Mouse (Mus musculus) MEL (cell line): ENCODE results near the gene Eipr1. TPM values are rescaled to one million over a fixed set of nuclear protein-coding genes. Genes with fewer than 3 reads are reported as not detected.

Experiments
- DNase-seq: peaks from one replicate; pipeline ENCODE4 v3.0.0; 2011; ENCODE audit warnings: low read depth, low spot score
- H3K27ac ChIP-seq: 2 replicates; pipeline ENCODE4 v1.5.1; 2012; ENCODE audit warnings: low read depth, mild to moderate bottlenecking, control low read depth, low read length, moderate library complexity; ENCODE audit not compliant: control insufficient read depth
- H3K27me3 ChIP-seq, 2 experiments: fragments of 150-350 bp in 1 of 2; sonication (generic) in 1 of 2; 2 replicates each; pipeline ENCODE4 v1.6.1; 2012; ENCODE audit warnings: low read length in 2 of 2, mild to moderate bottlenecking in 2 of 2, improper control_type of control experiment in 1 of 2, moderate library complexity in 1 of 2; ENCODE audit not compliant: insufficient read depth in 2 of 2, control insufficient read depth in 1 of 2
- H3K36me3 ChIP-seq, 2 experiments: 2 replicates each; pipeline ENCODE4 v1.6.1; 2012 to 2014; ENCODE audit warnings: low read length in 2 of 2, improper control_type of control experiment in 1 of 2, inconsistent platforms in 1 of 2, mild to moderate bottlenecking in 1 of 2; ENCODE audit not compliant: insufficient read depth in 2 of 2, control insufficient read depth in 1 of 2
- H3K4me1 ChIP-seq, 2 experiments: fragments of 150-350 bp in 1 of 2; sonication (generic) in 1 of 2; 2 replicates each; pipeline ENCODE4 v1.6.1; 2012; ENCODE audit warnings: low read length in 2 of 2, improper control_type of control experiment in 1 of 2, mild to moderate bottlenecking in 1 of 2; ENCODE audit not compliant: insufficient read depth in 2 of 2, control insufficient read depth in 1 of 2
- H3K4me3 ChIP-seq, 2 experiments: fragments of 150-350 bp in 1 of 2; sonication (generic) in 1 of 2; 2 replicates each; pipeline ENCODE4 v1.5.1; 2012; ENCODE audit warnings: low read depth in 2 of 2, low read length in 2 of 2, mild to moderate bottlenecking in 2 of 2, moderate library complexity in 2 of 2, control low read depth in 1 of 2, improper control_type of control experiment in 1 of 2; ENCODE audit not compliant: control insufficient read depth in 1 of 2, insufficient read depth in 1 of 2
- H3K79me2 ChIP-seq: 2 replicates; pipeline ENCODE4 v1.6.1; 2012; ENCODE audit warnings: mild to moderate bottlenecking, low read length, moderate library complexity; ENCODE audit not compliant: control insufficient read depth, poor library complexity, insufficient read depth
- H3K9ac ChIP-seq: 2 replicates; pipeline ENCODE4 v1.6.1; 2012; ENCODE audit warnings: low read depth, mild to moderate bottlenecking, control low read depth, low read length, moderate library complexity; ENCODE audit not compliant: control insufficient read depth, poor library complexity, severe bottlenecking
- H3K9me3 ChIP-seq: fragments of 150-350 bp; sonication (generic); replicated peaks from 2 replicates; pipeline ENCODE4 v1.6.1; 2012; ENCODE audit warnings: mild to moderate bottlenecking, low read length, improper control_type of control experiment, moderate library complexity; ENCODE audit not compliant: insufficient read depth
- BHLHE40 ChIP-seq: IDR thresholded peaks from 2 replicates; pipeline ENCODE4 v1.6.1; 2012; ENCODE audit warnings: low read depth, mild to moderate bottlenecking, inconsistent platforms, low read length, improper control_type of control experiment, borderline replicate concordance
- CTCF ChIP-seq, 3 experiments: IDR thresholded peaks in 2 of 3; conservative IDR thresholded peaks in 1 of 3; 2 replicates each; pipeline ENCODE4 v1.5.1; 2011 to 2012; ENCODE audit warnings: low read length in 3 of 3, low read depth in 2 of 3, mild to moderate bottlenecking in 2 of 3, improper control_type of control experiment in 1 of 3, inconsistent platforms in 1 of 3, mixed read lengths in 1 of 3, moderate library complexity in 1 of 3; ENCODE audit not compliant: control insufficient read depth in 1 of 3, insufficient read depth in 1 of 3, poor library complexity in 1 of 3, severe bottlenecking in 1 of 3
- EP300 ChIP-seq, 2 experiments: IDR thresholded peaks; 2 replicates each; pipeline ENCODE4 v1.6.1; 2011; ENCODE audit warnings: improper control_type of control experiment in 2 of 2, low read length in 2 of 2, low read depth in 1 of 2, mild to moderate bottlenecking in 1 of 2
- GABPA ChIP-seq: IDR thresholded peaks from 2 replicates; pipeline ENCODE4 v1.6.1; 2012; ENCODE audit warnings: low read depth, mild to moderate bottlenecking, inconsistent platforms, low read length, improper control_type of control experiment, moderate library complexity
- GATA1 ChIP-seq: IDR thresholded peaks from 2 replicates; pipeline ENCODE4 v1.6.1; 2011; ENCODE audit warnings: low read depth, low read length, improper control_type of control experiment
- HCFC1 ChIP-seq: IDR thresholded peaks from 2 replicates; pipeline ENCODE4 v1.6.1; 2012; ENCODE audit warnings: low read depth, mild to moderate bottlenecking, inconsistent platforms, low read length, improper control_type of control experiment, moderate library complexity
- JUND ChIP-seq: IDR thresholded peaks from 2 replicates; pipeline ENCODE4 v1.6.1; 2011; ENCODE audit warnings: low read depth, mild to moderate bottlenecking, improper control_type of control experiment, low read length
- KAT2A ChIP-seq: conservative IDR thresholded peaks from 2 replicates; pipeline ENCODE4 v1.6.1; 2012; ENCODE audit warnings: low read depth, low read length, improper control_type of control experiment, inconsistent platforms
- MAFK ChIP-seq: IDR thresholded peaks from 2 replicates; pipeline ENCODE4 v1.6.1; 2011; ENCODE audit warnings: low read depth, mild to moderate bottlenecking, low read length, improper control_type of control experiment, borderline replicate concordance
- MAX ChIP-seq: IDR thresholded peaks from 2 replicates; pipeline ENCODE4 v1.6.1; 2011; ENCODE audit warnings: low read length, improper control_type of control experiment
- MEF2A ChIP-seq: IDR thresholded peaks from 2 replicates; pipeline ENCODE4 v1.6.1; 2014; ENCODE audit warnings: low read depth, mild to moderate bottlenecking, inconsistent platforms, low read length, improper control_type of control experiment; ENCODE audit not compliant: poor library complexity, insufficient replicate concordance, severe bottlenecking; ENCODE audit errors: extremely low read depth
- MXI1 ChIP-seq: IDR thresholded peaks from 2 replicates; pipeline ENCODE4 v1.6.1; 2011; ENCODE audit warnings: mild to moderate bottlenecking, low read depth, low read length, improper control_type of control experiment
- MYB ChIP-seq: IDR thresholded peaks from 2 replicates; pipeline ENCODE4 v1.6.1; 2011; ENCODE audit warnings: mild to moderate bottlenecking, low read depth, low read length, improper control_type of control experiment
- MYC ChIP-seq: IDR thresholded peaks from 2 replicates; pipeline ENCODE4 v1.6.1; 2011; ENCODE audit warnings: low read depth, mild to moderate bottlenecking, low read length, improper control_type of control experiment, moderate library complexity
- NRF1 ChIP-seq: IDR thresholded peaks from 2 replicates; pipeline ENCODE4 v1.6.1; 2014; ENCODE audit warnings: low read depth, mild to moderate bottlenecking, inconsistent platforms, low read length, improper control_type of control experiment, moderate library complexity; ENCODE audit not compliant: poor library complexity, insufficient read depth, severe bottlenecking
- POLR2A ChIP-seq, 2 experiments: IDR thresholded peaks; 2 replicates each; pipeline ENCODE4 v1.6.1; 2011 to 2012; ENCODE audit warnings: low read length in 2 of 2, mild to moderate bottlenecking in 2 of 2, control low read depth in 1 of 2, improper control_type of control experiment in 1 of 2, low read depth in 1 of 2, moderate library complexity in 1 of 2; ENCODE audit not compliant: control insufficient read depth in 1 of 2, insufficient read depth in 1 of 2, poor library complexity in 1 of 2
- RCOR1 ChIP-seq: IDR thresholded peaks from 2 replicates; pipeline ENCODE4 v1.6.1; 2012; ENCODE audit warnings: low read depth, mild to moderate bottlenecking, inconsistent platforms, low read length, improper control_type of control experiment
- TAL1 ChIP-seq: IDR thresholded peaks from 2 replicates; pipeline ENCODE4 v1.6.1; 2012; ENCODE audit warnings: mild to moderate bottlenecking, inconsistent platforms, low read length, moderate library complexity, mixed read lengths
- USF1 ChIP-seq: IDR thresholded peaks from 2 replicates; pipeline ENCODE4 v1.6.1; 2014; ENCODE audit warnings: low read depth, mild to moderate bottlenecking, inconsistent platforms, low read length, improper control_type of control experiment, moderate library complexity
- ZC3H11A ChIP-seq: IDR thresholded peaks from 2 replicates; pipeline ENCODE4 v1.6.1; 2012; ENCODE audit warnings: low read depth, mild to moderate bottlenecking, inconsistent platforms, low read length, improper control_type of control experiment
- ZNF384 ChIP-seq: IDR thresholded peaks from 2 replicates; pipeline ENCODE4 v1.6.1; 2012; ENCODE audit warnings: low read depth, mild to moderate bottlenecking, inconsistent platforms, low read length, improper control_type of control experiment
- polyA plus RNA-seq, 2 experiments: library from polyadenylated mRNA; stranded (reverse) in 1 of 2; unstranded in 1 of 2; fragments of >175 nt in 1 of 2; fragments of >200 nt in 1 of 2; gene quantifications; 2 replicates each; pipeline versions ENCODE4 v1.2.1 to v1.2.4; 2012; ENCODE audit warnings: low replicate concordance in 2 of 2, low read depth in 1 of 2; ENCODE audit not compliant: insufficient read length in 2 of 2, insufficient read depth in 1 of 2, missing spikeins in 1 of 2
- total RNA-seq: library from RNA; depleted of rRNA; stranded (reverse); fragments of 300-350 nt; gene quantifications from 2 replicates; pipeline ENCODE4 v1.2.3, GENCODE M21; 2012

Gene Eipr1
- total and polyA plus RNA-seq, 3 experiments = 45.8 to 51.5 TPM; not detected in 1

DNA sequence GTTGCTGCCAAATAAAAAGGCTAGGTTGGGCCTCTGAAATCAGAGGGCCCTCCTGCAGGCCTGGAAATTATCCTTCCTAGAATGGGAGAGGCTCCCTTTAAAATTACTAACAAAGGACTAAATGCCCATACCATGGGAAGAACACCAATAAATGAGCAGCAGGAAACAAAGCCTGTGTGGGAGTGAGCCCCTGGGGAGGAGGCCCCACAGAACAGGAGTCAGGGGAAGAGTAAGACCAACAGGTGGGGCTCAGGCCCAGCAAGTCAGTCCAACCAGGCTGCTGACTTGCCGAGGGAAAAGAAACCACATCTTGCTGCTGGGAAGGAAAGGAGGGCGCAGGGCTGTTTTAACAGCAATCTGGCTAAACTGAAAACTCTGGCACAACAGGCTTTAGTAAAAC, 34.5 kb upstream of the Eipr1 start:
- Histone ChIP-seq H3K9me3 (no peaks in the 10 kb centered on the region), H3K4me1 (no peaks in the 10 kb centered on the region)

DNA sequence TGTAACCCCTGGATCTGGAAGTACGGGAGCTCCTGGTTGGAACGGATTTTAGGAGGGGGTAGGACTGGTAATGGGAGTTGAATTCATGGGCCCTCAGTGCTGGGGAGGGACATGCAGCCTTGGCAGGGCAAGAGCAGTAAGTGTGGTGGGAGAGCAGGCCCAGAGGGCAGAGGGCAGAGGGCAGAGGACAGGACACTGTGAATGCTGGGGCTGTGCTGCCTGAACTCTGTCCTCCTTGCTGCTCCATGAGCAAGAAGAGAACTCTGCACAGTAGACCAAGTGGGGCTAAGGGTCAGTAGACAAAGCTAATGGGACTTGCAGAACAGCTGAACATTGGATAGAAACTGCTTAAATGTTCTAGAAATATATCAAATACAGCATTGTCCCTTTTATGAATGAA, 33.5 kb upstream of the Eipr1 start:
- H3K9ac ChIP-seq = no peak overlapping the region
- H3K27ac ChIP-seq = no peak overlapping the region
- H3K4me1 ChIP-seq = no peaks in the 10 kb centered on the region
- peaks cover 0 to 11% of the 10 kb centered on the region in 2 experiments; a peak in 2 of 4 replicates for H3K36me3 ChIP-seq
- no peak for DNase-seq
- no peaks in the 10 kb centered on the region for H3K27me3 ChIP-seq
- no peak overlapping the region for H3K4me3 ChIP-seq
- TF ChIP-seq EP300 (IDR thresholded peaks at IDR 0.05; ENCODE audit: low read depth in 1 of 2, low read length in 2 of 2) (no peak), MAX (no peak), NRF1 (no peak)
- TF ChIP-seq, all 39 proteins: peak for 0
- H3K9me3 ChIP-seq = no peaks in the 10 kb centered on the region
- H3K79me2 ChIP-seq = no peaks in the 10 kb centered on the region

More for the DNA sequence above, 34.5 kb upstream of the Eipr1 start:
- no peak for DNase-seq
- H3K36me3 ChIP-seq = peaks cover 0 to 9% of the 10 kb centered on the region in 2 experiments; a peak in 2 of 4 replicates
- H3K79me2 ChIP-seq = no peaks in the 10 kb centered on the region
- no peak overlapping the region for H3K9ac ChIP-seq
- no peak overlapping the region for H3K27ac ChIP-seq
- no peak overlapping the region for H3K4me3 ChIP-seq
- no peaks in the 10 kb centered on the region for H3K27me3 ChIP-seq
- no peak for TF ChIP-seq RCOR1
- no peak for TF ChIP-seq KAT2A
- no peak for TF ChIP-seq JUND

- no peak for DNase-seq
- Histone ChIP-seq H3K9me3 (no peaks in the 10 kb centered on the region), H3K4me3 (no peak overlapping the region), H3K79me2 (no peaks in the 10 kb centered on the region), H3K36me3 (peaks cover 0 to 8% of the 10 kb centered on the region in 2 experiments; a peak in 1 of 4 replicates), H3K27ac (no peak overlapping the region), H3K9ac (no peak overlapping the region), H3K27me3 (no peaks in the 10 kb centered on the region), H3K4me1 (no peaks in the 10 kb centered on the region)
- TF ChIP-seq JUND (no peak), MYB (no peak), GATA1 (no peak), RCOR1 (no peak), GABPA (no peak), MEF2A (no peak), POLR2A (IDR thresholded peaks at IDR 0.05; ENCODE audit: control insufficient read depth in 1 of 2, insufficient read depth in 1 of 2, low read depth in 1 of 2, low read length in 2 of 2, poor library complexity in 1 of 2) (no peak), MXI1 (no peak), HCFC1 (no peak), TAL1 (no peak), MYC (no peak), CTCF (IDR thresholded peaks at IDR 0.05 in 2 of 3, conservative IDR thresholded peaks at IDR 0.05 in 1 of 3; ENCODE audit: control insufficient read depth in 1 of 3, insufficient read depth in 1 of 3, low read depth in 2 of 3, low read length in 3 of 3, poor library complexity in 1 of 3, severe bottlenecking in 1 of 3) (no peak), USF1 (no peak), EP300 (IDR thresholded peaks at IDR 0.05; ENCODE audit: low read depth in 1 of 2, low read length in 2 of 2) (no peak), MAFK (no peak), ZNF384 (no peak), ZC3H11A (no peak), BHLHE40 (no peak)
Measured at GRCm38 (mm10) chr12:28724366-28724765, 27.2 kb upstream of the Eipr1 start.
